Mouse (Mus musculus) urinary bladder, postnatal 10 days (tissue): ENCODE results near the gene Sesn2.

Experiments used
- DNase-seq: peaks from one replicate; pipeline ENCODE4 v3.0.0; 2022; ENCODE audit warnings: low spot score

Gene Sesn2

DNA sequence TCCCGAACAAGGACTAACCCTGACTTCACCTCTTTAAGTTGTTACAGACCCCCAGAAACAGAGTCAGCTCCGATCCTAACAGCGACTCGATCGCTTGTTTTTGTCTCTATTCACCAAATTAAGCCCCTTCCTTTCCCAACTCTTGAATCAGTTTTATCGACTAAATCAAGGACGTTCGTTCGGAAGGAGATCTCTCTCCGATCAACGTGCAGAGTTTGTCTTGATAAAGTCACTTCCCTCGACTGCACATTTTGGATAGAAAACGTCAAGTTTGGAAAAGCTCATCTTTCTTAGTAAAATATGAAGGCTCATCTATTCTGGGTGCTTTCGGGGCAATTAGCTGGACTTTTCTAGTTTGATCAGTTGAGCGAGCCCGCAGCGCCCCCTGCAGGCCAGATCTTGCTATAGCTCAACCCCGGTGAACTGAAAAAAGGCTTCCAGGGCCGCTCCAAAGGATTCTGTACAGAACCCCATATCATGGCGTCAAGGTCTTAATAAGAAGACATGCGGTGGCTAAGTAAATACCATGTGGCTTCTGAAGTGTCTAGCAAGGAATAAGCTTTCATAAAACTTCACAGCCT is 4.3 kb upstream of the Sesn2 start:
- peak; percentile 27 for DNase-seq

DNA sequence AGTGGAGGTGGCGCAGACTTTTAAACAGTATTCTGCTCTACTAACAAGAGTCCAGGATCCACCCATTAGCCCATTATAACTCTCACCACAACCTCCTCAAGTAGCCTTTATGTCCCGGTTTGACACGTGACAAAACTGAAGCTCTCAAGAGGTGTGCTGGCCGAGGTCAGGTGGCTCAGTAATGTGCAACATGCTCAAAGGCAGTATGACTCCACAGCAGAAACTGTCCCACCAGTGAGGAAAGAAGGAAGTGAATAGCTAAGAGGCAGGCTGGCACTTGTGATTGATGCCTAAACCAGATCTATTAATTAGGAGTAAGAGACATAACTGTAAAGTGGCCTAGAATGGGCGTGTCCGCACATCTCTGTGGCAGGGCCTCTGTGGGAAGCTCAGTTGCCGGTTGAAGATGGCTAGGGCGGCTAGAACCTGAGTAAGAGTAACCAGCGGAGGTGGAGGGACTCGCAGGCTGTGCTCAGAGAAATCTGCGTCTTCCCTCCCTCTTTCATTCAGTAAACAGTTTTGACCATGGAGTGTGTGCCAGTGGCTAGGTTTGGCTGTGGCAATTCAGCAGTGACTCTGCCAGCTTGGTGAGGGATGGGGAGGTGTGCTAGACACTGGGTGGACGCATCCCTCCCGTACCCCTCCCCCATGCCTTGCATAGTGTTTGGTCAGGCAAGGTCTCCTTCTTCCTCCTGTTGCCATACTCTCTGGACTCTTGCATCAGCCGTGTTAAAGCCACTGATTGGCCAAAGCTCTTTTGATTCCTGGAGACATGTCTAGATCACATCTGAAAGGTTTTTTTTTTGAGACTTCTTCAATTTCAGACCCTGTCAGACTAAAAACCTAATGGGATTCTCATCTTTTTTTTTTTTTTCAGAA is 3.3 kb upstream of the Sesn2 start:
- DNase-seq: no peak

DNA sequence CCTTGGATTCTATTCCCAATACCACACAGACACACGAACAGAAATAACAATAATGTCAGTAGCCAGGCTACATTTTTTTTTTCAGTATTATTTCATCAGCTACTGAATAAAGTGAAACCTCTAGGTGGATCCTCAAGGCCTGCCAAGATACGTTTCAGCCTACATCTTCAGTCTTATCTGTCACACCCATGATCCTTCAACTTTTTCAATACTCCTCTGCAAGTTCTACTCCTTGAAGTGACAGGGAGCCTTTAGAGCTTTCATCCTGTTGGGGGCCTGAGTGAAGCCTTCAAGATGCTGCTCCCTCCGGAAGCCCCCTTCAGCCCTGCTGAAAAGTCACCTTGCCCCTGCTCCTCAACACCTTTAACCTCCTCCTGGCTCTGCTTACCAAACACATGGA is 1.8 kb upstream of the Sesn2 start:
- DNase-seq: no peak

DNA sequence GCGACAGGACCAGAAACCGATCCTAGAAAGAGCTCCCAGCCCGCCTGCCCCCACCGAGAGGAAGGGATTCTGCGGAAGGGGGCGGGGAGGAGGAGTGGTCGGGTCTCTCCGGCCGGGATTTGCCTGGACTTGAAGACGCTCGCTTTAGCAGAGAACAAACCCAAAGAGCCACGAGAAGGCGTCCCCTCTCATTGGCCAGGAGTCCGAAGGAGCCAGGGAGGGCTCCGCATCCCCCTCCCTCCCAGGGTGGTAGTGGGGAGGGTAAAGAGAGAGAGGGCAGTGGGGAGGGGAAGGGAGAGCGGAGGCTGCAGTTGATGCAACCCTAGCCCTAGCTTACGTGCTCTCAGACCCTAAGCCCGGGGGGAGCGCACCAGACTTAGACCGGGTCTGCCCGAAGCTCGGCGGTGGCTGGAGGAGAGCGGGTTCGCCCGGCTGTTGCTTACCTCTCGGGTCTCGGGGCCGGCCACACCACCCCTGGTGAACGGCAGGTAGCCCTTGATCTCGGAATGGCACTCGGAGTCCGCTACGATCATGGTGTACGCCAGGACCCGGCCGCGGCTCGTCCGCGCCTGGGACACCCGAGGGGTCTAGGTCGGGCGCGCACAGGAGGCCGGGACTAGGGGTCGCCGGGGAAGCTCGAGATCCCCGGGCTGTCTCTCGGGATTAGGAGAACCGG is 542 bp downstream of the Sesn2 start:
- peak; percentile 35 for DNase-seq

DNA sequence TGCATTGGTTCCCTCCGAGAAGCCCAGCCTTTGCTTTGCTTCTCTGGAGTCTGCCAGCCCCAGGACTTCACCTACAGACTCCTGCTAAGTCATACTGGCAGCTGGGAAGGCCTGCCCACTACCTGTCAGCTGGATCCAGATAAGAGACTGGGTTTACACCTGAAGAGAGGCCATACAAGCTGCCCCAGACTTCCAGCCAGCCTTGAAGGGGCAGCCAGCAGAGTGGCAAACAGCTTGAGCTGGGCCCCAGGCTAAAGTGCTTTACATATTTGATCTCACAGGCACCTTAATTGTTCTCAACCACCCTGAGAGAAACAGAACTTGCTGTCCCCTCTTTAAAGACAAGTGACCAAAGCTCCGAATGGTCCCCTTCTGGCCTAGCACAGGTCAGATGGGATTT is 3.1 kb downstream of the Sesn2 start:
- no peak for DNase-seq

DNA sequence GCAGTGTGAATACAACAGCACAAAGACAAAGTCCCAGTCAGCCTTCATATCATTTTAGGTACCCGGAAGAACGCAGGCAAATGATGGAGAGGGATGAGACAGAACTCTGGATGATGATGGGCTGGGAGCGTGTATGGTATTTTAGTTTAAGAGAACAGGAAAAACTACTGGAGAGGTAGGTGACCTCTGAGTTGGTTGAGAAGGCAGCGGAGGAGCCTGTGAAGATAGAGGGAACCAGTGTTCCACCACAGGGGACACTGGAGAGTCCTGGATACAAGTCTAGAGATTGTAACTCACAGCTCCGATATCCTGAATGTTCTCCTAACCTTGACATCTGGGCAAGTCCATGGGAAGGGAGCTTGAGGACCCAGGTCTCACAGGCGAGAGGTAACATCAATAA is 4.1 kb downstream of the Sesn2 start:
- DNase-seq: no peak

DNA sequence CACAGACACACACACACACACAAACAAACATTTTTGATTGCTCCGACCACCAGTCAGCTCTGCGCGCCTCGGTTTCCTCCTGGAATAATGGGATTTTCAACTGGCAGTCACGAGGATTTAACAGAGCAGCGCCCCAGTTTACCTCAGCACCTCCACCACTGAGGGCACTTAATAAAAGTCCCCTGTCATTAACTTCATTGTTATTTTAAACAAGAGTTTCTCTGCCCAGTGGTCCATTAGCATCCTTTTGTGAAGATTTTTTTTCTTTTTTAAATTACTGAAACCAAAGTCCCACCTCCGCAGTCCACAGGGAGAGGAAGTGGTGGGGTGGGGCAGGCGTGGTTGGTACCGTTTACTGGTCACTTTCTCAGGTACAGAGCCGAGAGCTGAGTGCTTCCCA is 4.5 kb downstream of the Sesn2 start:
- DNase-seq: no peak

DNA sequence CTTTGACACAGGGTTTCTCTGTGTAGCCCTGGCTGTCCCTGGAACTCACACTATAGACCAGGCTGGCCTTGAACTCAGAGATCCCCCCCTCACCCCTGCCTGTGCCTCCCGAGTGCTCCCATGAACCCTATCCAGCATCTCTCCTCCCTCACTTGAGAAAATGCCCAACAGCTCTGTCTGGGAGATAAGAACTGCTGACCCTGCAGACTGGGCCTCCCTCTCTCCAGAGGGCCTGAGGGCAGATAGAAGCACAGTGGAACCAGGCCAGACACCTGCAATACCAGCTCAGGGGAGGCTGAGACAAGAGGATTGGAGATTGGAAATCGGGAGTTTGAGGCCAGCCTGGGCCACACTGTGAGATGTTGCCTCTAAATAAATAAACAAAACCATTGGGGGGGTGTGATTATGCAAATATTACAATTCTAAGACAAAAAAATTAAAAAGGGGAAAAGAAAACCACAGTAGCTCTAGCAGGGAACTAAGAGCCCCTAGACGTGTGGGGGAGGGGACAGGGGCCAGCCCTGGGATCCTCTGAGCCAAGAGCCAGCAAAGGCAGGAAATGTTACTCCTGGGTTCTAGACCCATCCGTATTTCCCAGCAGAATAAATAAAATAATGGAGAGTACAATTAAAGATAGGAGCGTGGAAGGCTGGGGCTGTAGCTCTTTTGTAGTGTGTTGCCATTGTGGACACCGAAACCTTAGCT is 5.1 kb downstream of the Sesn2 start:
- DNase-seq: no peak

DNA sequence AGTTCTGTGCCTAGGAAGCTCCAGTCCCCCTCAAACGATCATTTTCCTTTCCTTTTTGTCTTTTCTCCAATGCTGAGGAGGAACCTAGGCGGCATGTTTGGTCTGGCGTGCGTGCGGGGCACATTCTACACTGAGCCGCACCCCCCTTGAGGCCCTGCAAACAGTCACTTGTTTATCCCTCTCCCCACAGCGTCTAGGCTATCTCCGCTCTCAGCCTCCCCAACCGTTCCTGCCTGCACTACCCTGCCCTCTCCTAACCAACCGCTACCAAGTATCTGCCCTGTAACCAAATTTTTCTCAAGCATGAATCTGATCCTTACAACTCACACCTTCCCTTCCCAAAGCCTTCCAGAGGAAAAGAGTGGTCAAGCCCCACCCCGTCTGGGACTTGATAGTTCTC is 7.0 kb downstream of the Sesn2 start:
- DNase-seq: no peak

DNA sequence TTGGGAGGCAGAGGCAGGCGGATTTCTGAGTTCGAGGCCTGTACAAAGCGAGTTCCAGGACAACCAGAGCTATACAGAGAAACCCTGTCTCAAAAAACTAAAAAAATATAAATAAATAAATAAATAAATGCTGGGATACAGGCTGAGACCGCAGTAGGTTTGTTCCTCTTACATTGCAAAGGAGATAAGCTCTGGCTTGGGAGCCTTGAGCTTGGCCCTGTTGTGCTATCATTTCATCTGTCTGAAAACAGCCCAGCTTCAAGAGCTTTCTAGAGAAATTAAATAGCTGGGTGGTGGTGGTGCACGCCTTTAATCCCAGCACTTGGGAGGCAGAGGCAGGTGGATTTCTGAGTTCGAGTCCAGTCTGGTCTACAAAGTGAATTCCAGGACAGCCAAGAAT is 8.7 kb downstream of the Sesn2 start:
- no peak for DNase-seq

DNA sequence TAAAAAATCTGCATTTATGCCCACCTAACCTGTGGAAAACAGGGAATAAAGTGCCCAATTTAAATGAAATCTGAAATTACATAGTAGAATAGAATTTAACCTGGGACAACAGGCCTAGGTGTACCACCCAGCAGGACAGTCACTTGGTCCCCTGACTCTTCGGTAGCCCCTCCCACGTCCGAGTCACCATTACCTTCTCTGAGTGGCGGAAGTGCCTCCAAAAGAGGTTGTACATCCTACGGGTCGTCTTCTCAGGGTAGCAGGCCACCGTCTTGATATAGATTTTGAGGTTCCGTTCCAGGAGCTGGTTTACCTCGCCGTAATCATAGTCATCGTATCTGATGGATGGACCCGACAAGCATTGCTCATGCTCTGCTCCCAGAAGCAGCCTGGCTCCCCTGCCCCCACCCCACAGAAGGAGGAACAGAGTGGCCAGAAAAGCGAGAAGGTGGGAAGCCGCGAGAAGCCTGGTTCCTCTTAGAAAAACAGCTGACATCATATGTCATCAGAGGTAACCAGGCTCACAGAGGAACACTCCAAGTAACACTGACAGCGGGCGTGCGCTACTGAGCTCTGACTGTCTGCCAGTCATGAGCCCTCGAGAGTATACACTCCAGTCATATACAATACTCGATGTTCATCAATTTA is 15.9 kb downstream of the Sesn2 start:
- DNase-seq: no peak

DNA sequence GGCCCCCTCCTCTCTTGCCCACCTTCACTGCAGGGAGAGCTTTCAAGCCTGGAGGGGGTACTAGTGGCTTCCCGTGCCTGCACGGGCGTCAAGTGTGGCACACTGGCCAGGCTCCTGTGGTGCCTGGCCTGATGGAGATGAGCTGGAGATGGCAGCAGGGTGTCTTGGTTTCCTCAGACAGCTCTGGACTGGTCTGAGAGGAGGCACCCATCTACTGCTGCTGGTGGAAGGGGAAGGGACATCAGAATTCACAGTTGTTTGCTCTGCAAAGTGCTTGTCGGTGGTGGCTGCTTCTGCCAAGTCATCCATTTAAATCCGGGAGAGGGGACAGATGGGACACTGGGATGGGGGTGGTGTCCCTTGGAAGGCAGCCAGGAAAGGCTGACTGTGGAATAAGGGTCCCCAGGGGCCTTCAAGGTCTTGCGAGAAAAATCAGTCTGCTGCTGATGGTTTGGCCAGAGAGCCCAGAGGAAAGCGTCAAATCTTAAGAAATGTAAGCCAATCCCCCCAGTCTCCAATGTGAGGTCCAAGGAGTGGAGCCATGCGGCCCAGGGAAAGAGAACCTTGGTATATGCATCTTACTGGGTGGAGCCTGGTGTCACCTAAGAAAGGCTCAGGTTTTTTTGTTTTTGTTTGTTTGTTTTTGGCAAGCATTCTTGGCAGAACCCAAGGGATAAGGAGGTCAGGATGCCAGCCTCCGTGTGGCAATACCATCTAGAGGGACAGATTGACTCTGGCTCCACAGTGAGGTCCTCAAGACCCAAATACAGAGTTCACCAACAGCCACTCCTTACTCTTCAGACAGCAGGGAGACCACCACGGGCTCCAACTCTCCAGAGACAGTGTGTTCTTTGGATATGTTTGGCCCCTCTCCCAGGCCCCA is 17.9 kb downstream of the Sesn2 start:
- DNase-seq: no peak

DNA sequence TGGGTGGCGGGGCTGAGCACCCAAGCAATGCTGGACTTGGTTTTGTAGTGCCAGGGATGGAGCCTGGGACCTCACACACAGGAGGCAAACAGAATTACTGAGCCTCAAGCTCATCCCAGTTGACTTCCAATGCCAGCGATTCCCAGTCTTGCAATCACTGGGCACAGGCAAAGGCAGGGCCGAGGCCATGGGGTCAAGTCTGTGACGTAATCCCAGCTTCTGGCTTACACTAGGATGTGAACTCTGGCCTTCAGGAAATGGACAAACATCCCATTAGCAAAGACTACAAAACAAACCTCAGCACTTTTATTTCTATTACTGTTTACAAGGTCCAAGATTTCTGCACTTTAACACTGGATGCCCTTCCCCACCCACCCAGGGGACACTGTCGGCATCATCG is 18.6 kb downstream of the Sesn2 start:
- DNase-seq: no peak

DNA sequence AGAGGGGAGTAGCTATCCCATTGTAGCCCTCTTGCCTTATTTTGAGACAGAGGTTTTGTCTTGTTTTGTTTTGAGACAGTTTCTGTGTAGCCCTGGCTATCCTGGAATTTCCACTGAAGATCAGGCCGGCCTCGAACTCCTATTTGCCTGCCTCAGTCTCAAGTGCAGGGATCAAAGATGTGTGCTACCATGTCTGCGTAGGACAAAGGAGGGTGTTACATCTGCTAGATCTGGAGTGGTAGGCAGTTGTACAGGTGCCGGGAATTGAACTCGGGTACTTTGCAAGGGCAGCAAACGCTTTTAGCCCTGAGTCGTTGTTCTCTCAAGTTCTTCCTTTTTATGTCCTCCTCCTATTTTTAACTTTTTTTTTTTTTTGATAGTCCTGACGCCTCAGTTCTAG is 19.2 kb downstream of the Sesn2 start:
- no peak for DNase-seq

DNA sequence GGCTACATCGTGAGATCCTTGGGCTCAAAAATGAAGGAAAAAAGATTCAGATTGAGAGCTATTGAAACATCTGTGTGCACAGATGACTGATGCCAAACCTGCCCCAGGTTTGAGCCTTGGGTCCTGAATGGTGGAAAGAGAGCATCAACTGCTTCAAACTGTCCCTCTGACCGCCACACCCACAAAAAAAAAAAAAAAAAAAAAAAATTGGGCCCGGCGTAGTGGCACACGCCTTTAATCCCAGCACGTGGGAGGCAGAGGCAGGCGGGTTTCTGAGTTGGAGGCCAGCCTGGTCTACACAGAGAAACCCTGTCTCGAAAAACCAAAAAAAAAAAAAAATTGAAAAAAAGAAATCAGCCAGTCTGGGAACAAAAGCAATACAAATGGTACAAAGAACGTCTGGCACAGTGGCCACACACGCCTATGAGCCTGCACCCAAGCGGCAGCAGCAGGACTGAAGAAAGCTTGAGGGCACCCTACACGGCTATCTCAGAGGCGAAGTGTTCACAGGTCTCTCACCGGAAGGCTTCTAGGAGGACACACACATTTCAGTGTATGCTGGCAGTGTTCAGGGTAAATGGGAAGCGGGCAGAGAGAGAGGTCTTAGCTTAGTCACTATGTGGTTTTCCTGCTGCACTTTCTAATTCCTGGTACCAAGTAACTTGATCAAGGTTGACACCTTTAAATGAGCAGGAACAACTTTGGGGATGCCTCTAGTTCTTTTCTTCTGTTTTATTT is 19.9 kb downstream of the Sesn2 start:
- no peak for DNase-seq

DNA sequence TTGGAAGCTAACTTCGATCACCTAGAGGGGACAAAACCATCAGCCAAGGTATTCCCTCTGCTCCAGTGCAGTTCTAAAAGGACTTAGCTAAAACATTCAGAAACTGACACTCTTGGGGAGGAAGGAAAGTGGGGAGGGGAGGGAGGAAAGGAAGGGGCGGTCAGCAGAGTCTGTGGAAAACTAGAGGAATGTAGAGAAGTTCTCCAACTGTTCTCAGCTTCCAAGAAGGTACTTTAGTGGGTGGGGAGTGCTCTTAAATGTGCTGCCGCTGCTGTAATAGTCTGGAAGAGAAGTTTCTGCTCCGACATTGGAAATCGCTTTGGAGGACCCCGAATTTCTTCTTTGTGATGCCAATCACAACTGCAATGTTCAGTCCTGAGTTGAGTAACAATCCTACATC is 21.3 kb downstream of the Sesn2 start:
- no peak for DNase-seq

DNA sequence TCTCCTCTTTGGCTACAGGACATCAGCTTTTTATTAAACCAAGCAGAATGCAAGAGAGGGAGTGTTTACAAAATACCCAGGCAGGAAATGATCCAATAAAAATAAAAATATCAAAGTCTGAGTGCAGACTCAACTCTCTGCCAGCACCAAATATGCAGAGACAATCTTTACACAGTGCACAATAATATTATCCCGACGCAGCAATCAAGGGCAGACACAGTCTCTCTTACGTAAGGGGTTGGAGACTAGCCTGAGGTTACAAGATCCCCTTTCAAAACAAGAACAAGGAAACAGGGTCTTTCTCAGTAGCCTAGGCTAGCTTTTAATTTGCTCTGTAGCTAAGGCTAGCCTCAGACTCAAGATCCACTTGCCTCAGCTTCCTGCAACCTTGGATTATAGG is 21.8 kb downstream of the Sesn2 start:
- no peak for DNase-seq

DNA sequence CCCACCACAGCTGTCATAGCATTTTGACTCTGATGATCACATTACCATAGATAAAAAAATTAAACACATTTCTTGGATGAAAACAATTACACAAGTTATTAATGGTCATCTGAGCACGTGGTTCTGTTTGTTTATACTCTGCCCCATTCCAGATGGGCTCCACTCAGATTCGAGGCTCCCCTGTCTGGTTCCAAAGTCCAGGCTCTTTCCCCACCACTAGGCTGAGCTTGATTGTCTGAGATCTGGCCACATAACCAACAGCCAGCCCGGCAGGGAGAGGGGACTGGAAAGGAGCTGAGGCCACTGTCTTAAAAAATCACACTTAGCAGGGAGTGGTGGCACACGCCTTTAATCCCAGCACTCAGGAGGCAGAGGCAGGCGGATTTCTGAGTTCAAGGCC is 25.5 kb downstream of the Sesn2 start:
- no peak for DNase-seq

DNA sequence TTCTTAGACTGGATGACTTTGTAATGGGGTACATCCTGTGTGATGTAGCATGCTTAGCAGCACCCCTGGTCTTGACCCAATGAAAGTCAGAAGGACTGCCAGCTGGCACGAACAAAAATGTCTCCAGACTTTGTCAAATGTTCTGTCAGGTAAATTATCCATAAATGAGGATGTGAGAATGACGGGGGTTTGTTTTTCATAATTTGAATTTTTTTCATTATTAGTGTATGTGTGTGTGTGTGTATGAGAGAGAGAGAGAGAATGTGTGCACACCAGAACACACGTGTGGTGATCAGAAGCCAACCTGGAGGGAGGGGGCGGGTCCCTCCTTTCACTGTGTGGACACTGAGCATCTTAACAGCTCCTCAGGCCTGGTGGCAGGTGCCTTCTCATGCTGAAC is 26.1 kb downstream of the Sesn2 start:
- no peak for DNase-seq

DNA sequence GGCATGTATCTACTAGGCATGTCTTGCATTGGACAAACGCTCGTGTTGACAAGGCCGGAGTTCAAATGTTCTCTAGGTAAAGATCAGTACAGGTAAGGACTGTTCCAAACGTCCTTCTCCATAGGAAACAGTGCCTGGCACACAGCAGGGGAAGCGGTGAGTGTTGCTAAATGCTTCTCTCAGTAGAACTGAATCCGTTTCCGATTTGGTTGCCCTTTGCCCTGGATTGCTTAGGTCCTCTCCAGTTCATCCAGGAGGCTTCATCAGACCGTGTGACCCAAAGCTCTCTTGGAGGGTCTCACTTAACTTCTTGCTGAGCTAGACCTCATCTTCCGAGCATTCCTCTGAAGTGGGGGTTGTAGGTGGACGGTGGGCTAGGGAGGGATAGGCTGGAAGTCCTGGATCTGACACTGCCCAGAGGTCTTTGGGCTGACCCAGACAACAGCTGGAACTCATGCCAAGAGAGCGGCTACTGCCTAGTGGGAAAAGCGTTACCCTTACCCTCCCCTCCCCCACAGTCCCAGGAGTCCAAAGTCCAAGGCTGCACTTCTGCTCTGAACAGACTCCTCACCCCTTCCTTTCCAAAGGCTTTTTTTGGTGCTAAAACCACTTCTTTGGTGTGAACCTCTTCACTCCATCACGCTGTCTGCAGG is 27.2 kb downstream of the Sesn2 start:
- DNase-seq: no peak
